Mouse (Mus musculus): ENCODE results near the gene Gm37240. TPM values are rescaled to one million over a fixed set of nuclear protein-coding genes. Genes with fewer than 3 reads are reported as not detected.

Gene Gm37240
- polyA plus RNA-seq, 1 experiment from 2014 or later: 0.52 TPM

- no peak for ATAC-seq
- H3K27me3 ChIP-seq (replicated peaks): no peaks in the 10 kb centered on the region
- H3K9ac ChIP-seq: no peak overlapping the region
- H3K9me3 ChIP-seq (replicated peaks): no peaks in the 10 kb centered on the region; the same call in 1 of the 2 replicates
- no peak overlapping the region for H3K27ac ChIP-seq
- no peak overlapping the region for H3K4me3 ChIP-seq
- H3K36me3 ChIP-seq: no peaks in the 10 kb centered on the region
- no peaks in the 10 kb centered on the region for H3K4me1 ChIP-seq
- no peak overlapping the region for H3K4me2 ChIP-seq
Observed at GRCm38 (mm10) chr3:85842881-85843218, 44.5 kb downstream of the Gm37240 start.

GRCm38 (mm10) chr3:85842177-85842880, 45.0 kb downstream of the Gm37240 start:
- no peak for ATAC-seq
- no peak overlapping the region for H3K9ac ChIP-seq
- H3K27ac ChIP-seq: no peak overlapping the region

GRCm38 (mm10) chr3:85841454-85842176, 45.7 kb downstream of the Gm37240 start:
- H3K4me1 ChIP-seq: no peaks in the 10 kb centered on the region
- ATAC-seq: no peak
- WGBS (ENCODE audit: insufficient replicate concordance): 38% methylated on average over 2 of the region's 2 CpGs
- H3K36me3 ChIP-seq: no peaks in the 10 kb centered on the region
- no peaks in the 10 kb centered on the region; the same call in 1 of the 2 replicates for H3K9me3 ChIP-seq (replicated peaks)
- H3K27me3 ChIP-seq (replicated peaks): no peaks in the 10 kb centered on the region
- no peak overlapping the region for H3K4me3 ChIP-seq
- no peak overlapping the region for H3K27ac ChIP-seq
- H3K9ac ChIP-seq: no peak overlapping the region
- no peak overlapping the region for H3K4me2 ChIP-seq

More at GRCm38 (mm10) chr3:85842177-85842880, 45.0 kb downstream of the Gm37240 start:
- H3K9me3 ChIP-seq (replicated peaks): no peaks in the 10 kb centered on the region; the same call in 1 of the 2 replicates
- WGBS (ENCODE audit: insufficient replicate concordance): 40% methylated on average over 9 of the region's 9 CpGs
- H3K36me3 ChIP-seq: no peaks in the 10 kb centered on the region
- H3K27me3 ChIP-seq (replicated peaks): no peaks in the 10 kb centered on the region
- no peaks in the 10 kb centered on the region for H3K4me1 ChIP-seq
- no peak overlapping the region for H3K4me2 ChIP-seq
- no peak overlapping the region for H3K4me3 ChIP-seq

GRCm38 (mm10) chr3:85833627-85834026, 53.7 kb downstream of the Gm37240 start:
- 59% methylated on average over 1 of the region's 1 CpGs for WGBS (ENCODE audit: insufficient replicate concordance)
- ATAC-seq: no peak

GRCm38 (mm10) chr3:85832490-85833155, 54.7 kb downstream of the Gm37240 start:
- H3K9ac ChIP-seq: no peak overlapping the region
- no peak overlapping the region for H3K4me2 ChIP-seq
- H3K27ac ChIP-seq: no peak overlapping the region
- no peak overlapping the region for H3K4me3 ChIP-seq
- H3K27me3 ChIP-seq (replicated peaks): no peaks in the 10 kb centered on the region
- no peaks in the 10 kb centered on the region for H3K36me3 ChIP-seq
- no peaks in the 10 kb centered on the region for H3K9me3 ChIP-seq (replicated peaks)
- 78% methylated on average over 10 of the region's 10 CpGs for WGBS (ENCODE audit: insufficient replicate concordance)
- no peak for ATAC-seq
- H3K4me1 ChIP-seq: no peaks in the 10 kb centered on the region

More at GRCm38 (mm10) chr3:85833627-85834026, 53.7 kb downstream of the Gm37240 start:
- H3K27ac ChIP-seq: no peak overlapping the region
- no peaks in the 10 kb centered on the region for H3K9me3 ChIP-seq (replicated peaks)
- H3K4me2 ChIP-seq: no peak overlapping the region
- H3K36me3 ChIP-seq: no peaks in the 10 kb centered on the region
- no peak overlapping the region for H3K4me3 ChIP-seq
- H3K4me1 ChIP-seq: no peaks in the 10 kb centered on the region
- no peak overlapping the region for H3K9ac ChIP-seq
- no peaks in the 10 kb centered on the region for H3K27me3 ChIP-seq (replicated peaks)

- 56% methylated on average over 1 of the region's 1 CpGs for WGBS (ENCODE audit: insufficient replicate concordance)
- Histone ChIP-seq H3K9ac (no peak overlapping the region), H3K27ac (no peak overlapping the region), H3K27me3 (replicated peaks) (no peaks in the 10 kb centered on the region), H3K4me1 (no peaks in the 10 kb centered on the region), H3K9me3 (replicated peaks) (no peaks in the 10 kb centered on the region), H3K4me2 (no peak overlapping the region), H3K36me3 (no peaks in the 10 kb centered on the region), H3K4me3 (no peak overlapping the region)
- ATAC-seq: no peak
Observed at GRCm38 (mm10) chr3:85831785-85832184, 55.5 kb downstream of the Gm37240 start.

GRCm38 (mm10) chr3:85829047-85829446, 58.3 kb downstream of the Gm37240 start:
- WGBS (ENCODE audit: insufficient replicate concordance): 51% methylated on average over 4 of the region's 4 CpGs
- ATAC-seq: no peak
- no peaks in the 10 kb centered on the region for H3K4me1 ChIP-seq
- no peak overlapping the region for H3K27ac ChIP-seq
- no peaks in the 10 kb centered on the region for H3K9me3 ChIP-seq (replicated peaks)
- no peak overlapping the region for H3K4me2 ChIP-seq
- H3K9ac ChIP-seq: no peak overlapping the region
- no peak overlapping the region for H3K4me3 ChIP-seq
- no peaks in the 10 kb centered on the region for H3K27me3 ChIP-seq (replicated peaks)
- no peaks in the 10 kb centered on the region for H3K36me3 ChIP-seq

GRCm38 (mm10) chr3:85827815-85828214, 59.5 kb downstream of the Gm37240 start:
- Histone ChIP-seq H3K4me1 (no peaks in the 10 kb centered on the region), H3K4me3 (no peak overlapping the region), H3K9me3 (replicated peaks) (no peaks in the 10 kb centered on the region), H3K27me3 (replicated peaks) (no peaks in the 10 kb centered on the region), H3K27ac (no peak overlapping the region), H3K4me2 (no peak overlapping the region), H3K36me3 (no peaks in the 10 kb centered on the region), H3K9ac (no peak overlapping the region)
- ATAC-seq: no peak
- 72% methylated on average over 6 of the region's 6 CpGs for WGBS (ENCODE audit: insufficient replicate concordance)

- no peak overlapping the region for H3K9ac ChIP-seq
- no peak for ATAC-seq
- H3K4me2 ChIP-seq: no peak overlapping the region
- H3K36me3 ChIP-seq: no peaks in the 10 kb centered on the region
- no peaks in the 10 kb centered on the region for H3K27me3 ChIP-seq (replicated peaks)
- H3K4me1 ChIP-seq: no peaks in the 10 kb centered on the region
- H3K4me3 ChIP-seq: no peak overlapping the region
- no peak overlapping the region for H3K27ac ChIP-seq
- no peaks in the 10 kb centered on the region for H3K9me3 ChIP-seq (replicated peaks)
- WGBS (ENCODE audit: insufficient replicate concordance): 66% methylated on average over 4 of the region's 4 CpGs
Observed at GRCm38 (mm10) chr3:85827283-85827682, 60.0 kb downstream of the Gm37240 start.

GRCm38 (mm10) chr3:85820839-85821548, 66.3 kb downstream of the Gm37240 start:
- no peak for ATAC-seq
- no peak overlapping the region for H3K4me2 ChIP-seq
- H3K9ac ChIP-seq: no peak overlapping the region
- H3K9me3 ChIP-seq (replicated peaks): no peaks in the 10 kb centered on the region
- no peak overlapping the region for H3K27ac ChIP-seq
- H3K36me3 ChIP-seq: no peaks in the 10 kb centered on the region
- H3K27me3 ChIP-seq (replicated peaks): no peaks in the 10 kb centered on the region
- no peak overlapping the region for H3K4me3 ChIP-seq
- no peaks in the 10 kb centered on the region for H3K4me1 ChIP-seq
- 73% methylated on average over 15 of the region's 15 CpGs for WGBS (ENCODE audit: insufficient replicate concordance)

GRCm38 (mm10) chr3:85819319-85819718, 68.0 kb downstream of the Gm37240 start:
- no peaks in the 10 kb centered on the region for H3K36me3 ChIP-seq
- no peak for ATAC-seq
- no peaks in the 10 kb centered on the region for H3K27me3 ChIP-seq (replicated peaks)
- no peak overlapping the region for H3K9ac ChIP-seq
- no peaks in the 10 kb centered on the region for H3K9me3 ChIP-seq (replicated peaks)
- no peaks in the 10 kb centered on the region for H3K4me1 ChIP-seq
- WGBS (ENCODE audit: insufficient replicate concordance): 54% methylated on average over 3 of the region's 3 CpGs
- H3K27ac ChIP-seq: no peak overlapping the region
- H3K4me2 ChIP-seq: no peak overlapping the region
- H3K4me3 ChIP-seq: no peak overlapping the region

GRCm38 (mm10) chr3:85817191-85817590, 70.1 kb downstream of the Gm37240 start, which contains the start of gene Fam160a1:
Gene Fam160a1, minus strand, starts transcription at chr3:85817291.
- Histone ChIP-seq H3K9ac (no peak within 1 kb of the TSS), H3K27ac (no peak within 1 kb of the TSS), H3K27me3 (replicated peaks) (no peaks in the 10 kb centered on the region), H3K4me3 (no peak within 1 kb of the TSS), H3K4me1 (peaks cover 14% of the 10 kb centered on the region), H3K36me3 (no peaks in the 10 kb centered on the region), H3K4me2 (no peak within 1 kb of the TSS), H3K9me3 (replicated peaks) (no peaks in the 10 kb centered on the region)
- ATAC-seq: no peak
- WGBS (ENCODE audit: insufficient replicate concordance): 76% methylated on average over 2 of the region's 2 CpGs
